Mouse (Mus musculus) embryonic facial prominence, embryonic 14.5 days (tissue): ENCODE results near the gene Engase. TPM values are rescaled to one million over a fixed set of nuclear protein-coding genes. Genes with fewer than 3 reads are reported as not detected.

Source experiments
- ATAC-seq: fragments of 200-750 bp; cut with Nextera tagmentation; 2 replicates; pipeline ENCODE4 v1.8.0; 2017; ENCODE audit warnings: low read depth, moderate number of reproducible peaks, moderate TSS enrichment
- DNase-seq: peaks from one replicate; pipeline ENCODE4 v3.0.0-alpha.2; 2015; ENCODE audit warnings: low spot score
- H3K27ac ChIP-seq: fragments of 300-500 bp; sonication (generic); replicated peaks from 2 replicates; pipeline ENCODE4 v1.5.1; 2014; ENCODE audit warnings: low read depth, mild to moderate bottlenecking, low read length, moderate library complexity
- H3K27me3 ChIP-seq: fragments of 300-500 bp; sonication (generic); replicated peaks from 2 replicates; pipeline ENCODE4 v1.6.1; 2014; ENCODE audit warnings: low read length; ENCODE audit not compliant: control insufficient read depth, insufficient read depth
- H3K36me3 ChIP-seq: fragments of 300-500 bp; sonication (generic); 2 replicates; pipeline ENCODE4 v1.6.1; 2014; ENCODE audit warnings: low read length, mixed read lengths; ENCODE audit not compliant: control insufficient read depth, insufficient read depth
- H3K4me1 ChIP-seq: fragments of 300-500 bp; sonication (generic); 2 replicates; pipeline ENCODE4 v1.6.1; 2014; ENCODE audit warnings: antibody characterized with exemption, low read length; ENCODE audit not compliant: control insufficient read depth, insufficient read depth
- H3K4me2 ChIP-seq: fragments of 300-500 bp; sonication (generic); 2 replicates; pipeline ENCODE4 v1.6.1; 2014; ENCODE audit warnings: low read depth, mild to moderate bottlenecking, low read length, moderate library complexity, mixed read lengths
- H3K4me3 ChIP-seq: fragments of 300-500 bp; sonication (generic); 2 replicates; pipeline ENCODE4 v1.5.1; 2014; ENCODE audit warnings: low read depth, mild to moderate bottlenecking, low read length
- H3K9ac ChIP-seq: fragments of 300-500 bp; sonication (generic); 2 replicates; pipeline ENCODE4 v1.6.1; 2014; ENCODE audit warnings: low read depth, mild to moderate bottlenecking, low read length, moderate library complexity, mixed read lengths
- H3K9me3 ChIP-seq: fragments of 300-500 bp; sonication (generic); 2 replicates; pipeline ENCODE4 v1.6.1; 2016; ENCODE audit warnings: low read length; ENCODE audit not compliant: control insufficient read depth
- WGBS: fragments of 180-500 bp; shearing (Covaris S2); extraction: QIAGEN DNeasy Blood & Tissue Kit; methylation state at CpG from one replicate; pipeline ENCODE4 v1.1.7; 2014; 5-methylcytosine and 5-hydroxymethylcytosine counted together
- polyA plus RNA-seq: library from polyadenylated mRNA; unstranded; fragments of >200 nt; fragmentation: Nextera tagmentation; extraction: Ambion mirVana; gene quantifications from 2 replicates; pipeline ENCODE4 v1.2.1, GENCODE M21; 2014

The Engase gene
- polyA plus RNA-seq: 6.0 and 7.6 TPM in 2 replicates

DNA sequence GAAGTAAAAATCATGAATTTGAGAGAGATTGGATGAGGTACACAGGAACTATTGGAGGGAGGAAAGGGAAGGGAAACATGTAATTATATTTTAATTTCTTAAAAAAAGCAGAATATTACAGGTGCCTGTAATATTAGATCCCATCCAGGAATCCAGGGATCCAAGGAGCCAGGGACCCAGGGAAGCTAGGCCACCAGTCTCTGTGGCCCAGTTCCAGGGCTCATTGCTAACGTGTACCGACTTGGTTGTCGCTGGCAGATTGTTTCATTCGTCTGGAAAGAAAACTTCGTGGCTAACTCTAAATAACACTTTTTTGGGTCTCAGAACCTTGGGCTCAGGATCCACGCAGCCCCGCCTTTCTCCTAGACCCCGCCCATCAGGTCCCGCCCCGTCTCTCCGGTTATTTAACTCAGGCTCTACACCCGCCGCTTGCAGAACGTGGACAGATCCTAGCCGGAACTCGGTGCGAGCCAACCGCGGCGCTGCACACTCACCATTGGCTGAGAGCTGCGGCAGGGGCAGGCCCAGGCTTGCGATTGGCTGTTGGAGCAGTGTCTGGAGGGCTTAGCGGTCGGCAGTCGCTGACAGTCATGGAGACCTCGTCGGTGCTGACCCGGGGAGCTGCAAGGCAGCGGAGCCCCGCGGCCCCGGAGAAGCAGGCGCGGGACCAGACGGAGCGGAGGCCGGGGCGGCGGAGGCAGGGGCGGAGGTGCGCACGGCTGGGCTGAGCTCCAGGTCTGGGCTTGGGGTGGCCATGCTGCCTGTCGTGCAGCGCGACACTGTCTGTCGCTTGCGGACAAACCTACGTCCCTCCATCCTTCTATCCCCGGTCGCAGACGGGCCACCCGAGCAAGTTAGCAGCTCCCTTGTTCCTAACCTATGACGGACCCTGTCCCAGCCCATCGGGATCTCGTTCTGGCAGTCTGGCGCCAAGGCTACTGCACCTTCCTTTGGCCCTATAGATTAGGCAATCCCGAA lies at the start of gene Engase:
Gene Engase, plus strand, starts transcription at position 434 of the 978 bp plus-strand sequence.
- peak within 1 kb of the TSS; percentile 23; the same call in 1 of the 2 replicates for H3K27ac ChIP-seq
- H3K4me1 ChIP-seq: 0 out of 2 replicates have a peak, but pooled peaks cover 5% of the 10 kb centered on the region
- H3K9ac ChIP-seq: peak within 1 kb of the TSS; percentile 75
- DNase-seq (peak; percentile 98), ATAC-seq (peak; percentile 100)
- H3K27me3 ChIP-seq: no peaks in the 10 kb centered on the region
- no peaks in the 10 kb centered on the region for H3K9me3 ChIP-seq
- 0 out of 2 replicates have a peak, but pooled peaks cover 9% of the 10 kb centered on the region for H3K36me3 ChIP-seq
- H3K4me3 ChIP-seq: peak within 1 kb of the TSS; percentile 71
- H3K4me2 ChIP-seq: peak within 1 kb of the TSS; percentile 94
- WGBS: 2% methylated on average over 39 of the region's 57 CpGs

DNA sequence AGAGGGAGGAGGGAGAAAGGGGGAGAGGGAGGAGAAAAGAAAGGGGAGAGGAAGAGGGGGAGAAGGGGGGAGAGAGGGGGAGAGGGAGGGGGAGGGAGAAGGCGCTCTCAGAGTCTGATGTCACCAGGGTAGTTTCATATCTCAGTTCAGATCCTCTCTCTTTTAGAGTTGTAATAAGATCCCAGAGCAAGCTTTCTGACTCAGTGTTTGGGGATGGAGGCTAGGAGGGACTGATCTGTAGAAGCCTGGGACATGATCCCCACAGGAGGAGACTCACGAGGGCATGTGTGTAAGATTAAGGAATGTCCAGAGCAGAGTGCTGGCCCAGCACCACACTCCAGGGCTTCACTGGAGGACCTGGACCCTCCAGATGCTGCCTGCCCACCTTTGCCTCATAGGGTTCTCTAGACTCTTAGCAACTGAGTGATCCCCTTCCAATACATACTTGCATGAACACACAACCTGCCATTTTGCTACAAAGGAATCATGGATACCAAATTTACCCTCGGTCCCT lies 49.3 kb upstream of the Engase start:
- ATAC-seq (no peak), DNase-seq (no peak)
- H3K9me3 ChIP-seq: no peaks in the 10 kb centered on the region
- peak overlapping the region; percentile 64 for H3K4me2 ChIP-seq
- WGBS: 28% methylated on average over 3 of the region's 3 CpGs
- H3K27me3 ChIP-seq: no peaks in the 10 kb centered on the region
- no peaks in the 10 kb centered on the region for H3K36me3 ChIP-seq
- H3K27ac ChIP-seq: peak overlapping the region; percentile 81
- no peak overlapping the region for H3K4me3 ChIP-seq
- H3K4me1 ChIP-seq: peaks cover 65% of the 10 kb centered on the region
- peak overlapping the region; percentile 60; the same call in 1 of the 2 replicates for H3K9ac ChIP-seq

GRCm38 (mm10) chr11:118427986-118428385 lies 48.6 kb upstream of the Engase start, which contains the start of gene C1qtnf1:
Gene C1qtnf1, plus strand, starts transcription at chr11:118428203.
- peak within 1 kb of the TSS; percentile 64 for H3K4me2 ChIP-seq
- peak within 1 kb of the TSS; percentile 81 for H3K27ac ChIP-seq
- H3K4me3 ChIP-seq: peak within 1 kb of the TSS; percentile 41
- ATAC-seq (0 out of 2 replicates have a peak, but pooled peaks have one; percentile 34), DNase-seq (peak; percentile 82)
- peaks cover 66% of the 10 kb centered on the region for H3K4me1 ChIP-seq
- H3K27me3 ChIP-seq: no peaks in the 10 kb centered on the region
- WGBS: 2% methylated on average over 8 of the region's 8 CpGs
- no peaks in the 10 kb centered on the region for H3K36me3 ChIP-seq
- peak within 1 kb of the TSS; percentile 60 for H3K9ac ChIP-seq
- H3K9me3 ChIP-seq: no peaks in the 10 kb centered on the region

- H3K36me3 ChIP-seq: no peaks in the 10 kb centered on the region
- no peaks in the 10 kb centered on the region for H3K9me3 ChIP-seq
- H3K9ac ChIP-seq: peak overlapping the region; percentile 60
- H3K4me3 ChIP-seq: peak overlapping the region; percentile 41
- no peaks in the 10 kb centered on the region for H3K27me3 ChIP-seq
- peak overlapping the region; percentile 64 for H3K4me2 ChIP-seq
- H3K4me1 ChIP-seq: peaks cover 68% of the 10 kb centered on the region
- DNase-seq (no peak), ATAC-seq (0 out of 2 replicates have a peak, but pooled peaks have one; percentile 21)
- 3% methylated on average over 11 of the region's 11 CpGs for WGBS
- H3K27ac ChIP-seq: peak overlapping the region; percentile 81
These were observed 48.2 kb upstream of the Engase start for GRCm38 (mm10) chr11:118428460-118428868.

DNA sequence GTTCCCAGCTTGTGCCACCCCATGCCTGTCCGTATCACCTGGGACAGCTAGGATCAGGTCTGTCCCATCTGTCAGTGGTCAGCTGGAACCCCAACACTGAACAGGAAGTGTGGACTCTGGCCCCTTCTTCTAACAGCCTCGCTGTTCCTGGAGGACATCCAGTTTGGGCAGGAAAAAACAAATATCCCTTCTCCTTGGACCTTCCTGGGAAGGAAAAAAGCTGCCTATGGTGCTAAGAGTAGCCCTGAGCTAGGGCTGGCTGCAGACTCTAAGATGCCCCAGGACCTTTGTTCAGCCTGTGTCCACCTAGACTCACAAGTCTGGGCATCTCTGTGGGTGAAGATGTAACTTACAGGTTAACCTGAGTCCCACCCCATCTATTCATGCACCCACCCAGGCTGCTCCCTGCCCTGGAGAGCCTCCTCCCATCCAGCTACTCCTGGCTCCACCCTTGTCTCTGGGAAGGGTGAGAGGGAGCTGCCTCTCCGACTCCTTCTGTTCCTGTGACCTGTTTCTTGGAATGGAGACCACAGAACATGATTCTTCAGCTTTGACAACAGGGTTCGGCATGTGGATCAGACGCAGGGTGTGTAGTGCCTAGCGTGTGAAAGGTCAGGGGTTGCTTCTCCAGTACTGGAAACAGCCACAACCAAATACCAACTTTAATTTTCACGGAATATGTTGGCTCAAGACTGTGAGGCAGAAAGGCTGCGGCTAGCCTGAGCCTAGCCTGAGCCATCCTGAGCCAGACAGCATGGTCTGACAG lies 47.5 kb upstream of the Engase start:
- no peaks in the 10 kb centered on the region for H3K27me3 ChIP-seq
- whole genome bisulfite sequencing: 43% methylated on average over 8 of the region's 8 CpGs
- H3K4me3 ChIP-seq: peak overlapping the region; percentile 41
- peaks cover 68% of the 10 kb centered on the region for H3K4me1 ChIP-seq
- H3K9ac ChIP-seq: peak overlapping the region; percentile 60
- peak overlapping the region; percentile 81 for H3K27ac ChIP-seq
- DNase-seq: no peak
- no peaks in the 10 kb centered on the region for H3K9me3 ChIP-seq
- H3K4me2 ChIP-seq: peak overlapping the region; percentile 64
- ATAC-seq: no peak
- no peaks in the 10 kb centered on the region for H3K36me3 ChIP-seq

DNA sequence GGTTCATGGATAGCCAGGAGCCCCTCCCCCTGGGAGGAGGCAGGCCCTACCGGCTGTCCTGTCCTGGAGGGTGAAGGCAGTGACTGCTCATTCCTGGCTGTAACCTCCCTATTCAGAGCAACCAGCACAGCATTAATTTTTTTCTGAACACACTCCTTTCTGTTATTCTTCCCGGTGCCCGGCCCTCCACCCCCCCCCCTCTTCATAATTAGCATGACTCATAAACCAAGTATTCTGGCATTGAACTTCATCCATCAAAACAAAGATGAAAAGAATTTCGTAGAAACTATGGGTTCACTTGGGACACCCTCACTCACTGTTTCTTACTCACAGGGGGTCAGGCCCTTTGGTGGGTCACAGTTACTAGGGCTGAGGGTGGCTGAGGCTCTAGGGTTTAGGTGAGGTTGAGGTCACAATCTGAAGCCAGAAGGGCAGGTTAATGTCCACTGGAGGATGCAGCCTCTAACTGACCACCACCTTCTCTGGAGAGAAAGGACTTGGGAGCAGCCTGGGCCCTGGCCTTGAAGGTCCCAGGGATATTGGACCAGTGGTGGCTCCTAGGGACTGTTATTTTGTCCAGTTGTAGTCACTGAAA lies 46.2 kb upstream of the Engase start:
- Histone ChIP-seq H3K9ac (0 out of 2 replicates have a peak overlapping the region, but pooled peaks have one; percentile 45), H3K4me3 (no peak overlapping the region), H3K27me3 (no peaks in the 10 kb centered on the region), H3K27ac (no peak overlapping the region), H3K36me3 (no peaks in the 10 kb centered on the region), H3K4me2 (peak overlapping the region; percentile 64), H3K9me3 (no peaks in the 10 kb centered on the region), H3K4me1 (peaks cover 65% of the 10 kb centered on the region)
- ATAC-seq (no peak), DNase-seq (no peak)
- 11% methylated on average over 4 of the region's 4 CpGs for WGBS

- Histone ChIP-seq H3K9me3 (no peaks in the 10 kb centered on the region), H3K9ac (peak overlapping the region; percentile 6), H3K4me3 (no peak overlapping the region), H3K4me1 (peaks cover 67% of the 10 kb centered on the region), H3K36me3 (no peaks in the 10 kb centered on the region), H3K27me3 (no peaks in the 10 kb centered on the region), H3K4me2 (no peak overlapping the region), H3K27ac (peak overlapping the region; percentile 41; the same call in 1 of the 2 replicates)
- WGBS: 59% methylated on average over 14 of the region's 16 CpGs
- DNase-seq: peak; percentile 62
- no peak; the same call in 1 of the 2 replicates for ATAC-seq
These were observed 45.3 kb upstream of the Engase start for GRCm38 (mm10) chr11:118431100-118431948.
